Mouse (Mus musculus) hindbrain, embryonic 11.5 days (tissue): Measurements from ENCODE around the gene Tnfrsf13b. TPM values are rescaled to one million over a fixed set of nuclear protein-coding genes. Genes with fewer than 3 reads are reported as not detected.

Experiments
- ATAC-seq: fragments of 200-750 bp; cut with Nextera tagmentation; 2 replicates; pipeline ENCODE4 v1.8.0; 2017; ENCODE audit warnings: mild to moderate bottlenecking, moderate TSS enrichment, moderate library complexity; ENCODE audit not compliant: low FRiP score
- DNase-seq: peaks from one replicate; pipeline ENCODE4 v3.0.0-alpha.2; 2015; ENCODE audit warnings: low spot score
- H3K27ac ChIP-seq: fragments of 300-500 bp; sonication (generic); 2 replicates; pipeline ENCODE4 v1.5.1; 2014; ENCODE audit warnings: mild to moderate bottlenecking, low read depth, low read length
- H3K27me3 ChIP-seq: fragments of 300-500 bp; sonication (generic); 2 replicates; pipeline ENCODE4 v1.6.1; 2014; ENCODE audit warnings: mild to moderate bottlenecking, low read length, moderate library complexity, mixed read lengths; ENCODE audit not compliant: control insufficient read depth, insufficient read depth
- H3K36me3 ChIP-seq: fragments of 300-500 bp; sonication (generic); 2 replicates; pipeline ENCODE4 v1.6.1; 2014; ENCODE audit warnings: mild to moderate bottlenecking, low read length, moderate library complexity, mixed read lengths; ENCODE audit not compliant: control insufficient read depth, insufficient read depth
- H3K4me1 ChIP-seq: fragments of 300-500 bp; sonication (generic); replicated peaks from 2 replicates; pipeline ENCODE4 v1.6.1; 2014; ENCODE audit warnings: low read length, mixed read lengths; ENCODE audit not compliant: control insufficient read depth, insufficient read depth
- H3K4me2 ChIP-seq: fragments of 300-500 bp; sonication (generic); replicated peaks from 2 replicates; pipeline ENCODE4 v1.6.1; 2014; ENCODE audit warnings: mild to moderate bottlenecking, low read depth, low read length
- H3K4me3 ChIP-seq: fragments of 300-500 bp; sonication (generic); 2 replicates; pipeline ENCODE4 v1.5.1; 2014; ENCODE audit warnings: low read depth, low read length
- H3K9ac ChIP-seq: fragments of 300-500 bp; sonication (generic); 2 replicates; pipeline ENCODE4 v1.6.1; 2014; ENCODE audit warnings: low read depth, low read length
- H3K9me3 ChIP-seq: fragments of 300-500 bp; sonication (generic); 2 replicates; pipeline ENCODE4 v1.6.1; 2016; ENCODE audit warnings: low read length; ENCODE audit not compliant: control insufficient read depth
- WGBS: fragments of 180-500 bp; shearing (Covaris S2); extraction: QIAGEN DNeasy Blood & Tissue Kit; methylation state at CpG from one replicate; pipeline ENCODE4 v1.1.7; 2014; 5-methylcytosine and 5-hydroxymethylcytosine counted together
- polyA plus RNA-seq: library from polyadenylated mRNA; unstranded; fragments of >200 nt; fragmentation: Nextera tagmentation; extraction: Ambion mirVana; gene quantifications from 2 replicates; pipeline ENCODE4 v1.2.1, GENCODE M21; 2014

Tnfrsf13b gene
- polyA plus RNA-seq, 1 experiment from 2014 or later: 1.2 TPM

DNA sequence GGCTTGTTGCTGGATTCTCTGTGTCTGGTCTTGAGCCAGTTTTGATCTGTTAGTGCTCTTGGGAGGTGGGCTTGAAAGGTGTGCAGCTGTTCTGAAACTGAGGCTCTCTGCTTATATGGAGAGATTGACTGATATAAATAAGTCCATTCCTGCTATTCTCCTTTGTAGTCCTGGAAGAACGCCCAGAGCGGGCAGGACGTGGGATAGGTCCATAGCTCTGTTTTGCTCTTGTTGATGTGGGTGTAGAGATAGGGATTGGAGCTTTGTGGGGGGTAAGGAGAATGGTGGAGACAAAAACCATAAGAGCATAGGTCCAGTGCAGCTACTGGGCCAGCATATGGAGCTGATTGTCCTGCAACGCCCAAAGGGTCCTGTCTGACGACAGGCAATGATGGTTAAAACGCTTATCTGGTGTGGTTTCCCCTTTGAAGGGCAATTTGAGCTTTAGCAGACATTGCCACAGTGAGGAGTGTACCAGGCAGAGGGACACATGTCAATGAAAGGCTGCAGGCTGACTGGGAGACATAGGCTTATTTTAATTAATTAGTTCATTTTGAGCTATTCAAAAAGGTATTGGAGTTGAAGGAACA is 16.5 kb downstream of the Tnfrsf13b start:
- WGBS: 79% methylated on average over 6 of the region's 6 CpGs
- Histone ChIP-seq H3K27ac (no peak overlapping the region), H3K4me1 (peaks cover 6% of the 10 kb centered on the region; the same call in 1 of the 2 replicates), H3K9me3 (no peaks in the 10 kb centered on the region), H3K9ac (no peak overlapping the region), H3K27me3 (0 out of 2 replicates have a peak, but pooled peaks cover under 1% of the 10 kb centered on the region), H3K4me2 (no peak overlapping the region), H3K36me3 (no peaks in the 10 kb centered on the region), H3K4me3 (no peak overlapping the region)
- DNase-seq (no peak), ATAC-seq (no peak)

- 75% methylated on average over 7 of the region's 7 CpGs for WGBS
- 0 out of 2 replicates have a peak, but pooled peaks cover 2% of the 10 kb centered on the region for H3K27me3 ChIP-seq
- H3K4me3 ChIP-seq: no peak overlapping the region
- H3K9ac ChIP-seq: no peak overlapping the region
- no peaks in the 10 kb centered on the region for H3K36me3 ChIP-seq
- peaks cover 6% of the 10 kb centered on the region; the same call in 1 of the 2 replicates for H3K4me1 ChIP-seq
- H3K27ac ChIP-seq: no peak overlapping the region
- no peak overlapping the region for H3K4me2 ChIP-seq
- ATAC-seq (no peak), DNase-seq (peak; percentile 20)
- no peaks in the 10 kb centered on the region for H3K9me3 ChIP-seq
These were observed 17.3 kb downstream of the Tnfrsf13b start for GRCm38 (mm10) chr11:61143564-61144469.

GRCm38 (mm10) chr11:61145551-61145950 is 19.0 kb downstream of the Tnfrsf13b start:
- no peaks in the 10 kb centered on the region for H3K9me3 ChIP-seq
- H3K4me1 ChIP-seq: peaks cover 6% of the 10 kb centered on the region; the same call in 1 of the 2 replicates
- H3K27ac ChIP-seq: no peak overlapping the region
- 70% methylated on average over 8 of the region's 8 CpGs for WGBS
- ATAC-seq: no peak
- H3K4me3 ChIP-seq: no peak overlapping the region
- no peak overlapping the region for H3K4me2 ChIP-seq
- H3K36me3 ChIP-seq: no peaks in the 10 kb centered on the region
- 0 out of 2 replicates have a peak, but pooled peaks cover 2% of the 10 kb centered on the region for H3K27me3 ChIP-seq
- no peak overlapping the region for H3K9ac ChIP-seq
- no peak for DNase-seq

DNA sequence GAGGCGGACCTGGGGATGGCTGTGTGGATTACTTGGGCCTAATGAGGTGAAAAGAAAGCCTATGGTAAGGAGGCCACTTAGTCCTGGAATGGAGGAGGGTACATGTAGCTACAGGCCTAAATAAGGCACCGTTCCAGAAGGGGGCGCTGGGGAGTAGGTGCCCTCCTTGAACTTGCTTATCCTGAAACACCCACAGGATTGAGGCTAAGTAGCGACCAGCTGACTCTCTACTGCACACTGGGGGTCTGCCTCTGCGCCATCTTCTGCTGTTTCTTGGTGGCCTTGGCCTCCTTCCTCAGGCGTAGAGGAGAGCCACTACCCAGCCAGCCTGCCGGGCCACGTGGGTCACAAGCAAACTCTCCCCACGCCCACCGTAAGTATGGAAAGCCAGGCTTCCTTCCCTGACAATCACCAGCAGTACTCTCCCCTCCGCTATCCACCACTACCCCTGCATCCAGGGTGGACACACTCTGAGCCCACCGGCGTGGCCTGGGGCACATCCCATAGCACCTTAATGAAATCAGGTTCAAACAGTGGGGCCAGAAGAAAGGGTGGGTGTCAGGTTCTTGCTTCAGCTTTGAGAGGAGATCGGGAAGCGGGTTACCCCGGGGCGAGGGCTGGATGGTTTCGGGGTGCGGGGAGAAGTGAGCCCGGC is 20.2 kb downstream of the Tnfrsf13b start:
- peaks cover 6% of the 10 kb centered on the region; the same call in 1 of the 2 replicates for H3K4me1 ChIP-seq
- H3K27me3 ChIP-seq: 0 out of 2 replicates have a peak, but pooled peaks cover 2% of the 10 kb centered on the region
- peak overlapping the region; percentile 57 for H3K4me2 ChIP-seq
- DNase-seq (peak; percentile 75), ATAC-seq (no peak)
- H3K36me3 ChIP-seq: no peaks in the 10 kb centered on the region
- 15% methylated on average over 20 of the region's 20 CpGs for WGBS
- peak overlapping the region; percentile 34 for H3K4me3 ChIP-seq
- H3K9ac ChIP-seq: peak overlapping the region; percentile 45
- H3K9me3 ChIP-seq: no peaks in the 10 kb centered on the region
- H3K27ac ChIP-seq: no peak overlapping the region

GRCm38 (mm10) chr11:61147300-61147683 is 20.7 kb downstream of the Tnfrsf13b start:
- peak overlapping the region; percentile 34 for H3K4me3 ChIP-seq
- peaks cover 6% of the 10 kb centered on the region; the same call in 1 of the 2 replicates for H3K4me1 ChIP-seq
- DNase-seq (peak; percentile 55), ATAC-seq (peak; percentile 57; the same call in 1 of the 2 replicates)
- WGBS: 7% methylated on average over 32 of the region's 32 CpGs
- no peaks in the 10 kb centered on the region for H3K9me3 ChIP-seq
- peak overlapping the region; percentile 57 for H3K4me2 ChIP-seq
- 0 out of 2 replicates have a peak, but pooled peaks cover 2% of the 10 kb centered on the region for H3K27me3 ChIP-seq
- no peaks in the 10 kb centered on the region for H3K36me3 ChIP-seq
- no peak overlapping the region for H3K27ac ChIP-seq
- peak overlapping the region; percentile 45; the same call in 1 of the 2 replicates for H3K9ac ChIP-seq

GRCm38 (mm10) chr11:61150233-61151001 is 23.9 kb downstream of the Tnfrsf13b start:
- Histone ChIP-seq H3K4me1 (peaks cover 6% of the 10 kb centered on the region; the same call in 1 of the 2 replicates), H3K27ac (no peak overlapping the region)
- WGBS: 76% methylated on average over 6 of the region's 6 CpGs

DNA sequence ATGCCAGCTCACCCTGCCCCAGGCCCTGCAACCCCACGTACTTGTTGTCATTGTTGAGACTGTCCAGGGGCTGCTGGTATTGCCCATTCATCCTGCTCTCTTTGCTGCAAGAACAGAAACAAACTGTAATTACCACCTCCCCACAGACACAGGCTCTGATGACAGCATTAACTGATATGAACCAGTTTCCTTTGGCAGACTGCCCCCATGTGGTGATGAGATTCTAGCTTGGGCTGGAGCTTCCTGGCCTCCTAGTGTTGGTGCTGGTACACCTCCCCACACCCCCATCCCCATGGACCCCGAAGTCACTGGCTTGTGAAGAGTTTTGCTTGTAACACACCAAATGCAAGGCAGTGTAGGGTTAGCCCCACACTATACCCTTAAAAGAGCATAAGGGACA is 29.2 kb downstream of the Tnfrsf13b start:
- Histone ChIP-seq H3K4me1 (no peaks in the 10 kb centered on the region), H3K9me3 (no peaks in the 10 kb centered on the region), H3K36me3 (peaks cover 42% of the 10 kb centered on the region), H3K4me3 (no peak overlapping the region), H3K27ac (no peak overlapping the region), H3K9ac (no peak overlapping the region), H3K4me2 (no peak overlapping the region), H3K27me3 (no peaks in the 10 kb centered on the region)
- DNase-seq (no peak), ATAC-seq (no peak)
- 86% methylated on average over 2 of the region's 2 CpGs for WGBS

More at GRCm38 (mm10) chr11:61150233-61151001, 23.9 kb downstream of the Tnfrsf13b start:
- Histone ChIP-seq H3K27me3 (0 out of 2 replicates have a peak, but pooled peaks cover 2% of the 10 kb centered on the region), H3K4me3 (no peak overlapping the region), H3K9me3 (no peaks in the 10 kb centered on the region), H3K4me2 (no peak overlapping the region), H3K36me3 (peaks cover 16% of the 10 kb centered on the region), H3K9ac (no peak overlapping the region)
- DNase-seq (no peak), ATAC-seq (no peak)

- DNase-seq (no peak), ATAC-seq (no peak)
- Histone ChIP-seq H3K4me2 (no peak overlapping the region), H3K36me3 (peaks cover 51% of the 10 kb centered on the region), H3K4me1 (no peaks in the 10 kb centered on the region), H3K27me3 (no peaks in the 10 kb centered on the region), H3K9ac (no peak overlapping the region), H3K9me3 (no peaks in the 10 kb centered on the region), H3K27ac (no peak overlapping the region), H3K4me3 (no peak overlapping the region)
- 79% methylated on average over 3 of the region's 3 CpGs for WGBS
These were observed 31.6 kb downstream of the Tnfrsf13b start for GRCm38 (mm10) chr11:61158141-61158540.
